Mouse (Mus musculus) cerebellum, adult 2 months (tissue): ENCODE data around the gene Commd1.

Source experiments
- CTCF ChIP-seq: fragments of 200-500 bp; IDR thresholded peaks from 2 replicates; pipeline ENCODE4 v1.5.1; 2011; ENCODE audit warnings: low read depth, mild to moderate bottlenecking, control low read depth, low read length, moderate library complexity, borderline replicate concordance; ENCODE audit not compliant: insufficient read depth
- POLR2A ChIP-seq: fragments of 200-500 bp; IDR thresholded peaks from 2 replicates; pipeline ENCODE4 v1.6.1; 2011; ENCODE audit warnings: low read length, control low read depth, borderline replicate concordance; ENCODE audit not compliant: insufficient read depth

DNA sequence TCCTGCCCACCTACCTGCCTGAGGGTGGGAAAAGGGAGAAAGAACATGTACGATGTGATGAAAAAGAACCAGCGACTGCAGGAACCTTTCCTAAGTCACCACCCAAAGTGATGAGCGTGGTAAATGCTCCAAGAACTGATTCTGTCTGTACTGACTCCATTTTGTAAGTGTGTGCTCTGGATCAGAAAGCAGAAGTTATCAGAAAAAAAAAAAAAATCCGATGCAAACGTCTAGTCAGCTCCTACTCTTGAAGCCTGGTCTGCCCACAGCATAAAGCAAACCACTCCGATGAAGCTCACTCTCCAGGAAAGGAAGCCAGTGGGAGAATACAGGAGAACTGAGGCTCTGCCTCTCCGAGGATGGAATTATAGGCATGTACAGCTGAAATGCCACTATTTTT is 29.5 kb downstream of the Commd1 start:
- TF ChIP-seq CTCF (no peak), POLR2A (no peak)
